ENCODE assay signal across 19 mouse cellular contexts in the genomic region with DNA sequence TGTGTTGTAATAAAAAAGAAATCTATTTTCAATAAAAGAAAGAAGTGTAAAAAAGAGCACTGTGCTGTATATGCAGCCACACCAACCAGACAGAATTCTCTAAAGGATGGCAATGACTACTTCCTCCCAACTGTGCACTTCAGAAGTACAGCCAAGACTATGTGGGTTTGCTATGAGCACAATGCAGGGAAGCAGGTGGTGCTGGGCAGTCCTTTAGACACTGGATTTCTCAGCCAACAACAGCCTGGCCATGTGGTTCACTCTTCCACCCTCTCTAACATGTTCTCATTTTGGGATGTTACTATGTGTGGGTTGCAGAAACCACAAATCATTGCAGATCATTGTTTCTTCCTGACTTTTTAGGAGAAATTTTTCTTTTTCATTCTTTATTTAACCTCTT.
A peak's percentile ranks its signal among the peaks of the same experiment; 100 is the strongest.
DNase-seq lines count a peak whose midpoint lies in the region; ATAC-seq and TF ChIP-seq lines count a peak whose summit lies in the region.
"Had no signal": no experiment of that assay in that cellular context is flagged by ENCODE, and none has a peak within 500 bp of the region (broad histone marks: within the 10 kb centered on the region; RNA-seq: fewer than 3 reads in every experiment).

No protein-coding gene starts in this region.

- H3K9ac ChIP-seq in intestine, postnatal 0 days (ENCODE audit: low read depth, low read length) = no peak overlapping the region
- H3K9ac ChIP-seq in forebrain, embryonic 15.5 days (replicated peaks) = no peak overlapping the region
- H3K9ac ChIP-seq: embryonic facial prominence, embryonic 15.5 days; forebrain, embryonic 12.5 days; limb, embryonic 13.5 days; liver, embryonic 15.5 days; neural tube, embryonic 13.5 days had no signal

- H3K4me2 ChIP-seq in intestine, postnatal 0 days (replicated peaks; ENCODE audit: low read depth) = no peak overlapping the region
- no peak overlapping the region for H3K4me2 ChIP-seq in forebrain, embryonic 15.5 days (replicated peaks)
- H3K4me2 ChIP-seq: embryonic facial prominence, embryonic 15.5 days; forebrain, embryonic 12.5 days; limb, embryonic 13.5 days; liver, embryonic 15.5 days; neural tube, embryonic 13.5 days had no signal

- no peak for TF ChIP-seq CTCF in intestine, postnatal 0 days (IDR thresholded peaks at IDR 0.05; ENCODE audit: low read depth)

- no peaks in the 10 kb centered on the region for H3K4me1 ChIP-seq in intestine, postnatal 0 days (replicated peaks; ENCODE audit: control insufficient read depth, insufficient read depth, low read length)
- no peaks in the 10 kb centered on the region for H3K4me1 ChIP-seq in forebrain, embryonic 15.5 days
- H3K4me1 ChIP-seq: embryonic facial prominence, embryonic 15.5 days; forebrain, embryonic 12.5 days; limb, embryonic 13.5 days; liver, embryonic 15.5 days; neural tube, embryonic 13.5 days had no signal

- H3K36me3 ChIP-seq in intestine, postnatal 0 days (ENCODE audit: control insufficient read depth, insufficient read depth) = no peaks in the 10 kb centered on the region
- no peaks in the 10 kb centered on the region for H3K36me3 ChIP-seq in forebrain, embryonic 15.5 days
- H3K36me3 ChIP-seq: embryonic facial prominence, embryonic 15.5 days; forebrain, embryonic 12.5 days; limb, embryonic 13.5 days; liver, embryonic 15.5 days; neural tube, embryonic 13.5 days had no signal

- no peak overlapping the region for H3K4me3 ChIP-seq in intestine, postnatal 0 days (ENCODE audit: low read depth, low read length)
- no peak overlapping the region for H3K4me3 ChIP-seq in forebrain, embryonic 15.5 days
- H3K4me3 ChIP-seq: embryonic facial prominence, embryonic 15.5 days; forebrain, embryonic 12.5 days; heart, adult 2 months; limb, embryonic 13.5 days; liver, embryonic 15.5 days; neural tube, embryonic 13.5 days had no signal

- H3K27ac ChIP-seq in intestine, postnatal 0 days (ENCODE audit: low read depth, low read length) = no peak overlapping the region
- H3K27ac ChIP-seq in forebrain, embryonic 15.5 days (replicated peaks) = no peak overlapping the region
- H3K27ac ChIP-seq: embryonic facial prominence, embryonic 15.5 days; forebrain, embryonic 12.5 days; heart, adult 2 months; hindbrain, postnatal 0 days; limb, embryonic 13.5 days; liver, embryonic 15.5 days; neural tube, embryonic 13.5 days had no signal

- no peaks in the 10 kb centered on the region for H3K9me3 ChIP-seq in intestine, postnatal 0 days (ENCODE audit: control insufficient read depth)
- no peaks in the 10 kb centered on the region for H3K9me3 ChIP-seq in forebrain, embryonic 15.5 days
- H3K9me3 ChIP-seq: embryonic facial prominence, embryonic 15.5 days; forebrain, embryonic 12.5 days; limb, embryonic 13.5 days; liver, embryonic 15.5 days; neural tube, embryonic 13.5 days had no signal

- ATAC-seq in intestine, postnatal 0 days = no peak
- ATAC-seq in forebrain, embryonic 15.5 days (replicated peaks) = no peak
- ATAC-seq: hindbrain, postnatal 0 days had no signal

- H3K27me3 ChIP-seq in intestine, postnatal 0 days (replicated peaks; ENCODE audit: control insufficient read depth, insufficient read depth, low read length) = no peaks in the 10 kb centered on the region
- H3K27me3 ChIP-seq in forebrain, embryonic 15.5 days = no peaks in the 10 kb centered on the region
- H3K27me3 ChIP-seq: embryonic facial prominence, embryonic 15.5 days; forebrain, embryonic 12.5 days; limb, embryonic 13.5 days; liver, embryonic 15.5 days; neural tube, embryonic 13.5 days had no signal

- DNase-seq in cerebellum, postnatal 36 days = peak; percentile 29 to 32
- no peak for DNase-seq in cerebellum, postnatal 4 days (ENCODE audit: low spot score in 2 of 2)
- DNase-seq in frontal cortex, postnatal 25 days (ENCODE audit: low spot score in 2 of 2) = peak; percentile 3 to 11
- DNase-seq in left cerebral cortex, adult 18-20 months (ENCODE audit: low spot score in 2 of 2) = peak; percentile 54 to 68
- peak; percentile 78 for DNase-seq in telencephalon, adult 2 months (ENCODE audit: low read depth, low spot score)
- DNase-seq: adrenal gland, adult 2 months; heart, adult 2 months; heart, postnatal 14 days; kidney, adult 8-10 months; kidney, postnatal 4 days; thymus, postnatal 4 days had no signal

Comparison
In these comparisons a context has a peak if more than half of its experiments do, and no peak if none do; other contexts are left out.
1. DNase-seq: peak in cerebellum, postnatal 36 days (2 of 2), frontal cortex, postnatal 25 days (2 of 2), left cerebral cortex, adult 18-20 months (2 of 2) and telencephalon, adult 2 months (single experiment); none in cerebellum, postnatal 4 days (0 of 2).